Mouse (Mus musculus) lung, postnatal 36 days (tissue): ENCODE results near the gene Wdfy3.

Experiments
- DNase-seq: peaks from one replicate; pipeline ENCODE4 v3.0.0; 2022; ENCODE audit warnings: mixed read lengths

Wdfy3 gene

GRCm38 (mm10) chr5:101825111-101825911 lies 244.4 kb downstream of the Wdfy3 start:
- DNase-seq = no peak

GRCm38 (mm10) chr5:101822311-101822670 lies 247.4 kb downstream of the Wdfy3 start:
- DNase-seq = no peak

DNA sequence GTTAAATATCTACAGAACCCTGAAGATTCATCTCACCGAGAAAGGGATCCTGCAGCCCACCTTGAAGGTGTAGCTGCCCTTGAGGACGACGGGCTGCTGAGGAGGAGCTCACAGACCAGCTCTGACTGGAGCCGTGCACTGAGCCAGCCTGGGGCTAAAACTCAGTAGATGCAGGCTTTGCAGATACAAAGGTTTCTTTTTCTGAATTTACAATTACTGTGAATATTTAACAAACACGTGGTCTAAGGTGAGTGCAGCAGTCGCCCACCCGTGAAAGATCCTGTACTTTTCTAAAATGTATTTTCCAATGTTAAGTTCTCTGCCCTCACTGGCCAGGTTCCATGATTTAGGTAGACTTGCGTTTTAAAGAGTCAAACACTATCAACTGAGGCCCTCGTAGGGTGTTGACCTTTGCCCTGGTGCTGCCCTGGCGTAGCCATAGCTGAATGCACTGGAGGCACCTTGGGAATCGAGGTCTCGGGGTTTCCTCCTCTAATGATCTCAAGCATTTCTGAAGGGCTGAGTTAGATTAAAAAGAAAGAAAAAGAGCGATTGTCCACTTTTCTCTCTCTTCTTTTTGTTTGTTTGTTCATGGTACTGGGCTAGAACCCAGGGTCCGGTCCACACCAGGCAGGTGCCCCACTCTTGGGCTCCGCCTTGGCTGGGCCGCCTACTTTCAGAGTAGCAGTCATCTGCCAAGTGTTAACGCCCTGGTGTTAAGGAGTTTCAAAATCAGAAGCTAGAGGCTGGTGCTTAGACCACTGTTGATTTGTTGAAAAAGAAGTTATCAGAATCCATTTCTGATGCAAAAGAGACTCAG lies 248.0 kb downstream of the Wdfy3 start:
- DNase-seq = peak; percentile 11

- peak; percentile 18 for DNase-seq
Measured at GRCm38 (mm10) chr5:101821052-101821451, 248.7 kb downstream of the Wdfy3 start.

DNA sequence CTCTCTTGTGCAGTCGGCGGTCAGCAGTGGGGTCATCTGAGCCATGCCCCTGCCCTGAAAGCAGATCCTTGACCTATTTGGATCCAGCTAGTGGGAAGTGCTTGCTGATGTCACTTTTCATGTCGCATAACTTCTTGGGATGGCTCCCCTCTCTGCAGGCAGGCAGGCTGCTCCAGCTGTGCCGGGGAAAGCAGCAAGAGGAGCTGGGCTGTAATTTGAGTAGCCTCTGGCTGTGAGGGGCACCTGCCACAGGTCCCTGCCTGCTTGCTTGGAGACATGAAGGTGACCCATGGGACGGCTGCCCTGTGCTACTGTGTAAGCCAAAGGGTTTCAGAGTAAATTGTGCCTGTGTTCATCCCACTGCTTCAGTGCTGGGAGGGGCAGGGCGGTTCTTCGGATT lies 249.9 kb downstream of the Wdfy3 start:
- no peak for DNase-seq

- no peak for DNase-seq
Measured at GRCm38 (mm10) chr5:101819216-101819615, 250.5 kb downstream of the Wdfy3 start.

GRCm38 (mm10) chr5:101816822-101817221 lies 252.9 kb downstream of the Wdfy3 start:
- DNase-seq = no peak

DNA sequence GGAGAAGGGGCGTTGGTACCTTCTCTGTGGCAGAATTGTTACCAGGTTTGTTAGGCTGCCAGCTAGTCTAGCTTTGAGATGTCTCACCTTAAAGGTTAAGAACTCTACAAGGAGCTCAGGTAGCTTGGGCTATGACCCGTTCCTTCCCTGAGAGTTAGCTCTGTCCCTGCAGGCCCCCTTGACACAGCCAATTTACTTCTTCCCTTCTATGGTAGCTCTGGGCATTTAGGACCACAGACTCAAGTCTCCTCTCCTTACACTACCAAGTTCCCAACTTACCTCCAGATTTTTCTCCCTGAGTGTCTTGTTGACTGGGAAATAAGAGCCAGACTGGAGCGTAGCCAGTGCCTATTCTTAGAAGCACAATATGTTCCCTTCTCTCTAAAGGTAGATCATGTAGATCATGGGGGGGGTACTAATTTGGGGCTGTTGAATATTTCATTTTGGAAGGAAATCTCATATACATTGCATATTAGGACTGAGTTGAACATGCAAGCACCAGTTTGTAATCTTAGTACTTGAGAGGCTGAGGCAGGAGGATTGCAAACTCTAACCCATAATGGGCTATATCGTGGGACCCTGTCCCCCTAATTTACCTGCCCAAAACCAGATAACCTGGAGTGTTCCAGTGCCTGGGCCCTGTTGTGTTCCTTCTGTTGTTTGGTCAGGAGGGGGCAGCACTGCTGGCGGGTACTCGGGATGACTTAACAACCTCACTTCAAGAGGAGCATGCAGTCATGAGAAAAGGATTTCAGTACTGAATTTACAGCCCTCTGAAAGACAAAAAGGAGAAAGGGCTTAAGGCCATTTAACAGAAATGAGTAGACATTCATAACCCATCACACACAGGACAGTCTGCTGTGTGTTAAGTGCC lies 258.2 kb downstream of the Wdfy3 start:
- peak; percentile 38 for DNase-seq

- DNase-seq = peak; percentile 53
Measured at GRCm38 (mm10) chr5:101802358-101803022, 267.2 kb downstream of the Wdfy3 start.

GRCm38 (mm10) chr5:101801891-101802290 lies 267.8 kb downstream of the Wdfy3 start:
- DNase-seq = no peak

DNA sequence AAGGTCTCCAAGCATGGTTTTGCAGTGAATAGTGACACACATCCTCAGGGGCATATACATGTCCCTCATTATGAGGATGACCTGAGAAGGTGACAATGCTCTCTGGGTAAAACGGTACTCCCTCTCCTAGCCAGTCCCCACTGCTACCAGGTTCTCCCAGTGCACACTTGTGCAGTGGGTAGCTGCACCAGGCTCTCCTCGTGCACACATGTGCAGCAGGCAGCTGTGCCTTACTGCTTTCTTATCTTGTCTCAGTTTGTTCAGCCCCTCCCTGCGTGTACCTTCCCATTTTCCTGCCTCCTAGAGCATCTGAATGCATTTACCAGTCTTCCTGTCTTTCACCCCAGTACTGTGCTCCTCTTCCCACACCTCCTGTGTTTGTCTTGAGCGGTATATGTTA lies 277.1 kb downstream of the Wdfy3 start:
- no peak for DNase-seq

DNA sequence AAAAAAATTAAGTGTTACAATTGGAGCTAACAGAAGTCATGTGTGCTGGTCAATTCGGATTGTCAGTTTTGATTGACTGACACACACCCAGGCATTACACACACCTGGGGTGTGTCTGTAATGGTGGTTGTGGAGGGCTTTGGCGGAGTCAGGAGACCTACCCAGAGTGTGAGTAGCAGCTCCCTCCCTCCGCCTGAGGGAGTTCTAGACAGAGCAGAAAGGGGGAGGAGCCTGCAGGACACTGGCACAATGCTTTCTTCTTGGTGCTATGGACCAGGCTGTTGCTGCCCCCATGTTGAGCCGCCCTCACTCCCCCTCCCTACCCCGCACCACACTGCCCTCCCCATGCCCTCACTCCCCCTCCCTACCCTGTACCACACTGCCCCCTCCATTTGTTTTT lies 279.2 kb downstream of the Wdfy3 start:
- DNase-seq = no peak

- no peak for DNase-seq
Measured at GRCm38 (mm10) chr5:101789770-101790169, 280.0 kb downstream of the Wdfy3 start.

GRCm38 (mm10) chr5:101785921-101786614 lies 283.7 kb downstream of the Wdfy3 start:
- DNase-seq = no peak

DNA sequence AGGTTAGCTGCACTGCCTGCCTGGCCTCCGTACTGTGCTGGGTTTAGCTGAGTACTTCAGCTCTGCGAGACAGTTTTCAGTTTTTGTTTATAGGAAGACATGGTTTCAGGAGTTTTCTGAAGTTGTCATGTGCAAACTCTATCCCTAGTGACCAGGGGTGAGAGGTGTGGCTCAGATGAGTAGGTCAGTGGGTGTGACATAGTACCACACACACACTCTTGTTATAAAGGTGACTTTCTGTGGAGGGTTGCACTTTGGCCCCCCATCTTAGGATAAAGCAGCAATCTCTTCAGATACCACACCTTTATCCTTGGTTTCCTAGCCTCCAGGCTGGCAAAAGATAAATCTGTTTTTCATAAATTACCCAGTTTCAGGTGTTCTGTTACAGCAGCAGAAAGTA lies 284.9 kb downstream of the Wdfy3 start:
- DNase-seq = no peak

DNA sequence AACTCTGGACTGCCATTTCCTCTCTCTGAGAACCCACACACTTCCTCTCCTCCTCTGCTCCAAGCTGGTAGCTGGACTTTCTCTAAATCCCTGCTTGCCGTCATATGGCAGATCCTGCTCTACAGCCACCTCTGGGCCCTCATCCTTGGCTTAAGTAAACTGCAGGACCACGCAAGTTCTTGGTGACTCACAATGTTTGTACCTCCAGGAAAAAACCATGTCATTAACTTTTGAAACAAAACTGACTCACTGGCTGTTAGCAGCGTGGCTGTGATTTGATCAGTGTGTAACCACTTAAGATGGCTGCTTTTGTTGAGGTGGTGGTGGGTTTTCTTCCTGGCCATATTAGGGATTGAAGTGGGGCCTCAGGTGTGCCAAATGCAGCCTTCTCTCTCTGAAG lies 285.4 kb downstream of the Wdfy3 start:
- no peak for DNase-seq
